Mouse (Mus musculus): ENCODE results near the gene Sh3bgr. TPM values are rescaled to one million over a fixed set of nuclear protein-coding genes. Genes with fewer than 3 reads are reported as not detected.

The Sh3bgr gene
- total RNA-seq (2014; rRNA removed; ENCODE audit: low replicate concordance) (227 and 290 TPM in 2 replicates), polyA plus RNA-seq (2015; fragmentation: Nextera tagmentation; extraction: Ambion mirVana) (597 and 622 TPM in 2 replicates)

- no peaks in the 10 kb centered on the region for H3K9me3 ChIP-seq (replicated peaks; ENCODE audit: control insufficient read depth, low read length)
- under 1% methylated on average over 20 of the region's 20 CpGs for WGBS
- peak; percentile 96 for ATAC-seq (ENCODE audit: insufficient read depth, low read depth)
These were observed at the start of gene Sh3bgr for GRCm38 (mm10) chr16:96199913-96200701. Gene Sh3bgr, plus strand, starts transcription at chr16:96200450.

GRCm38 (mm10) chr16:96150995-96151394 lies 49.3 kb upstream of the Sh3bgr start:
- peaks cover 10% of the 10 kb centered on the region; the same call in 1 of the 2 replicates for H3K4me1 ChIP-seq (ENCODE audit: control insufficient read depth, insufficient read depth)

More at GRCm38 (mm10) chr16:96199913-96200701, at the start of gene Sh3bgr:
- Histone ChIP-seq H3K4me1 (ENCODE audit: control insufficient read depth, insufficient read depth) (peaks cover 6% of the 10 kb centered on the region; the same call in 1 of the 2 replicates), H3K27me3 (ENCODE audit: control insufficient read depth, insufficient read depth, low read length) (no peaks in the 10 kb centered on the region), H3K9ac (replicated peaks; ENCODE audit: low read depth, low read length) (peak within 1 kb of the TSS; percentile 66), H3K4me3 (ENCODE audit: low read depth, low read length) (peak within 1 kb of the TSS; percentile 49), H3K36me3 (replicated peaks; ENCODE audit: control insufficient read depth, insufficient read depth, low read length) (no peaks in the 10 kb centered on the region), H3K27ac (ENCODE audit: low read depth) (peak within 1 kb of the TSS; percentile 96), H3K4me2 (ENCODE audit: low read depth, low read length) (peak within 1 kb of the TSS; percentile 62)
- DNase-seq (ENCODE audit: low spot score), result peak; percentile 94
- TF ChIP-seq EP300 (IDR thresholded peaks at IDR 0.05; ENCODE audit: low read depth) (peak; percentile 82), CTCF (IDR thresholded peaks at IDR 0.05; ENCODE audit: low read depth) (no peak)

GRCm38 (mm10) chr16:96151551-96151950 lies 48.7 kb upstream of the Sh3bgr start:
- no peaks in the 10 kb centered on the region for H3K27me3 ChIP-seq (ENCODE audit: control insufficient read depth, insufficient read depth, low read length)
- DNase-seq (ENCODE audit: low spot score) (peak; percentile 46), ATAC-seq (ENCODE audit: insufficient read depth, low read depth) (peak; percentile 65)
- H3K9ac ChIP-seq (replicated peaks; ENCODE audit: low read depth, low read length), result no peak overlapping the region
- H3K9me3 ChIP-seq (replicated peaks; ENCODE audit: control insufficient read depth, low read length), result no peaks in the 10 kb centered on the region
- WGBS, result 19% methylated on average over 9 of the region's 9 CpGs
- H3K4me2 ChIP-seq (ENCODE audit: low read depth, low read length), result no peak overlapping the region
- no peak overlapping the region for H3K27ac ChIP-seq (ENCODE audit: low read depth)
- no peak overlapping the region for H3K4me3 ChIP-seq (ENCODE audit: low read depth, low read length)
- peaks cover 11% of the 10 kb centered on the region; the same call in 1 of the 2 replicates for H3K36me3 ChIP-seq (replicated peaks; ENCODE audit: control insufficient read depth, insufficient read depth, low read length)
- H3K4me1 ChIP-seq (ENCODE audit: control insufficient read depth, insufficient read depth), result peaks cover 10% of the 10 kb centered on the region; the same call in 1 of the 2 replicates
- TF ChIP-seq EP300 (IDR thresholded peaks at IDR 0.05; ENCODE audit: low read depth), result no peak
- peak; percentile 91 for TF ChIP-seq CTCF (IDR thresholded peaks at IDR 0.05; ENCODE audit: low read depth)

More at GRCm38 (mm10) chr16:96150995-96151394, 49.3 kb upstream of the Sh3bgr start:
- TF ChIP-seq EP300 (IDR thresholded peaks at IDR 0.05; ENCODE audit: low read depth), result no peak
- TF ChIP-seq CTCF (IDR thresholded peaks at IDR 0.05; ENCODE audit: low read depth), result no peak
- H3K27me3 ChIP-seq (ENCODE audit: control insufficient read depth, insufficient read depth, low read length), result no peaks in the 10 kb centered on the region
- H3K9ac ChIP-seq (replicated peaks; ENCODE audit: low read depth, low read length), result no peak overlapping the region
- WGBS, result 30% methylated on average over 4 of the region's 4 CpGs
- H3K27ac ChIP-seq (ENCODE audit: low read depth), result no peak overlapping the region
- H3K9me3 ChIP-seq (replicated peaks; ENCODE audit: control insufficient read depth, low read length), result no peaks in the 10 kb centered on the region
- no peak for DNase-seq (ENCODE audit: low spot score)
- H3K36me3 ChIP-seq (replicated peaks; ENCODE audit: control insufficient read depth, insufficient read depth, low read length), result peaks cover 11% of the 10 kb centered on the region; the same call in 1 of the 2 replicates
- H3K4me2 ChIP-seq (ENCODE audit: low read depth, low read length), result no peak overlapping the region
- ATAC-seq (ENCODE audit: insufficient read depth, low read depth), result no peak
- no peak overlapping the region for H3K4me3 ChIP-seq (ENCODE audit: low read depth, low read length)

- H3K4me1 ChIP-seq (ENCODE audit: control insufficient read depth, insufficient read depth), result 0 out of 2 replicates have a peak, but pooled peaks cover 16% of the 10 kb centered on the region
- H3K36me3 ChIP-seq (replicated peaks; ENCODE audit: control insufficient read depth, insufficient read depth, low read length), result peaks cover 11% of the 10 kb centered on the region; the same call in 1 of the 2 replicates
- ATAC-seq (ENCODE audit: insufficient read depth, low read depth), result no peak
These were observed 45.8 kb upstream of the Sh3bgr start for GRCm38 (mm10) chr16:96154476-96154875.

GRCm38 (mm10) chr16:96156019-96156418 lies 44.2 kb upstream of the Sh3bgr start:
- Histone ChIP-seq H3K27ac (ENCODE audit: low read depth) (no peak overlapping the region), H3K4me1 (ENCODE audit: control insufficient read depth, insufficient read depth) (0 out of 2 replicates have a peak, but pooled peaks cover 13% of the 10 kb centered on the region), H3K4me2 (ENCODE audit: low read depth, low read length) (no peak overlapping the region), H3K36me3 (replicated peaks; ENCODE audit: control insufficient read depth, insufficient read depth, low read length) (peaks cover 11% of the 10 kb centered on the region; the same call in 1 of the 2 replicates), H3K9me3 (replicated peaks; ENCODE audit: control insufficient read depth, low read length) (no peaks in the 10 kb centered on the region), H3K27me3 (ENCODE audit: control insufficient read depth, insufficient read depth, low read length) (no peaks in the 10 kb centered on the region), H3K4me3 (ENCODE audit: low read depth, low read length) (no peak overlapping the region), H3K9ac (replicated peaks; ENCODE audit: low read depth, low read length) (no peak overlapping the region)
- DNase-seq (ENCODE audit: low spot score) (no peak), ATAC-seq (ENCODE audit: insufficient read depth, low read depth) (no peak)
- TF ChIP-seq CTCF (IDR thresholded peaks at IDR 0.05; ENCODE audit: low read depth) (no peak), EP300 (IDR thresholded peaks at IDR 0.05; ENCODE audit: low read depth) (no peak)
- WGBS, result 71% methylated on average over 8 of the region's 8 CpGs

More at GRCm38 (mm10) chr16:96154476-96154875, 45.8 kb upstream of the Sh3bgr start:
- 85% methylated on average over 2 of the region's 2 CpGs for WGBS
- H3K4me2 ChIP-seq (ENCODE audit: low read depth, low read length), result no peak overlapping the region
- no peak overlapping the region for H3K9ac ChIP-seq (replicated peaks; ENCODE audit: low read depth, low read length)
- no peaks in the 10 kb centered on the region for H3K9me3 ChIP-seq (replicated peaks; ENCODE audit: control insufficient read depth, low read length)
- H3K27me3 ChIP-seq (ENCODE audit: control insufficient read depth, insufficient read depth, low read length), result no peaks in the 10 kb centered on the region
- TF ChIP-seq CTCF (IDR thresholded peaks at IDR 0.05; ENCODE audit: low read depth) (no peak), EP300 (IDR thresholded peaks at IDR 0.05; ENCODE audit: low read depth) (no peak)
- H3K27ac ChIP-seq (ENCODE audit: low read depth), result no peak overlapping the region
- no peak overlapping the region for H3K4me3 ChIP-seq (ENCODE audit: low read depth, low read length)
- DNase-seq (ENCODE audit: low spot score), result no peak

All from heart, postnatal 0 days (tissue).